In genomic region chr7:81954208-81954846, GRCm38 (mm10) we compare ENCODE assay signal across 9 mouse cellular contexts. TPM values are rescaled to one million over a fixed set of nuclear protein-coding genes. Genes with fewer than 3 reads are reported as not detected.
DNase-seq lines count a peak whose midpoint lies in the region; ATAC-seq and TF ChIP-seq lines count a peak whose summit lies in the region.
"Had no signal": no experiment of that assay in that cellular context is flagged by ENCODE, and none has a peak within 500 bp of the region (broad histone marks: within the 10 kb centered on the region; RNA-seq: fewer than 3 reads in every experiment).

No protein-coding gene starts in this region.

- no peak overlapping the region for H3K4me3 ChIP-seq in midbrain, postnatal 0 days (ENCODE audit: low read depth, low read length)
- H3K4me3 ChIP-seq: liver, embryonic 15.5 days had no signal

- no peaks in the 10 kb centered on the region; the same call in 1 of the 2 replicates for H3K27me3 ChIP-seq in midbrain, postnatal 0 days (ENCODE audit: insufficient read depth, low read length)

- peak; percentile 58 for ATAC-seq in granulocyte monocyte progenitor cell, adult 5-6 weeks (replicated peaks; ENCODE audit: poor library complexity, severe bottlenecking)
- peak; percentile 47; the same call in 1 of the 2 replicates for ATAC-seq in midbrain, postnatal 0 days (ENCODE audit: low FRiP score)

- H3K9ac ChIP-seq in midbrain, postnatal 0 days (replicated peaks; ENCODE audit: low read length, poor library complexity, severe bottlenecking), result no peak overlapping the region
- H3K9ac ChIP-seq: liver, embryonic 15.5 days had no signal

- H3K27ac ChIP-seq in midbrain, postnatal 0 days (ENCODE audit: low read depth, low read length), result no peak overlapping the region
- H3K27ac ChIP-seq: liver, embryonic 15.5 days had no signal

- no peak overlapping the region for H3K4me2 ChIP-seq in midbrain, postnatal 0 days (ENCODE audit: low read depth, low read length, poor library complexity, severe bottlenecking)
- H3K4me2 ChIP-seq: liver, embryonic 15.5 days had no signal

- peak; percentile 74 for TF ChIP-seq CTCF in midbrain, postnatal 0 days (IDR thresholded peaks at IDR 0.05)

- no peaks in the 10 kb centered on the region for H3K9me3 ChIP-seq in midbrain, postnatal 0 days (ENCODE audit: low read length)
- H3K9me3 ChIP-seq: liver, embryonic 15.5 days had no signal

- no peaks in the 10 kb centered on the region for H3K4me1 ChIP-seq in midbrain, postnatal 0 days (ENCODE audit: insufficient read depth, low read length)
- H3K4me1 ChIP-seq: liver, embryonic 15.5 days had no signal

- no peaks in the 10 kb centered on the region for H3K36me3 ChIP-seq in midbrain, postnatal 0 days (ENCODE audit: insufficient read depth, low read length)
- H3K36me3 ChIP-seq: liver, embryonic 15.5 days had no signal

- peak; percentile 29 for DNase-seq in adrenal gland, postnatal 14 days
- no peak for DNase-seq in adrenal gland, adult 8-10 months
- peak; percentile 13 for DNase-seq in kidney, adult 18-20 months
- no peak for DNase-seq in kidney, adult 11 months
- peak; percentile 65 for DNase-seq in CD4-positive, CD25-positive, alpha-beta regulatory T cell, adult 2 months (ENCODE audit: low read depth, low spot score)
- peak; percentile 48 for DNase-seq in midbrain, postnatal 0 days (ENCODE audit: low spot score)
- no peak for DNase-seq in gastrocnemius, postnatal 25 days

RNA-seq across cellular contexts. Expression of gene Hdgfl3, which starts 20.1 kb away (rescaled TPM):
- 13.6 and 15.8 TPM in 2 replicates for total RNA-seq in adrenal gland, postnatal 14 days (2021)
- 10 to 100 TPM in 3 of 4 experiments, 1 to 10 TPM in 1; 9.9 to 18.2 (median 13.2) TPM for total RNA-seq in adrenal gland, adult 8-10 months (2022)
- total RNA-seq in granulocyte monocyte progenitor cell, adult 5-6 weeks (2014; fragmentation: Nextera tagmentation), result not detected in 2 replicates
- 0.67 and 0.99 TPM in 2 replicates for total RNA-seq in granulocyte monocyte progenitor cell, adult 5-6 weeks (2017)
- total RNA-seq in midbrain, postnatal 0 days (2014; rRNA removed), result 136 and 180 TPM in 2 replicates
- polyA plus RNA-seq in midbrain, postnatal 0 days (2015; fragmentation: Nextera tagmentation; extraction: Ambion mirVana), result 58.0 and 68.1 TPM in 2 replicates
- 1 to 10 TPM; 2.3 TPM for total RNA-seq in gastrocnemius, postnatal 25 days (2021)

RNA-seq across cellular contexts. Expression of gene Bnc1, which starts 37.8 kb away (rescaled TPM):
- 0.93 and 0.98 TPM in 2 replicates for total RNA-seq in adrenal gland, postnatal 14 days (2021)
- total RNA-seq in adrenal gland, adult 8-10 months (2022), result under 1 TPM; 0.09 to 0.73 (median 0.50) TPM
- not detected in 2 replicates for total RNA-seq in granulocyte monocyte progenitor cell, adult 5-6 weeks (2014; fragmentation: Nextera tagmentation)
- total RNA-seq in granulocyte monocyte progenitor cell, adult 5-6 weeks (2017), result not detected in 2 replicates
- total RNA-seq in midbrain, postnatal 0 days (2014; rRNA removed), result 0.22 and 0.47 TPM in 2 replicates
- polyA plus RNA-seq in midbrain, postnatal 0 days (2015; fragmentation: Nextera tagmentation; extraction: Ambion mirVana), result 0.02 TPM in 1 of 2 replicates, not detected in the other
- total RNA-seq in gastrocnemius, postnatal 25 days (2021), result under 1 TPM in 1 of 2 experiments, not detected in 1; 0.05 TPM

Comparison
In these comparisons a context has a peak if more than half of its experiments do, and no peak if none do; other contexts are left out.
1. DNase-seq: peak in adrenal gland, postnatal 14 days (single experiment), kidney, adult 18-20 months (single experiment), CD4-positive, CD25-positive, alpha-beta regulatory T cell, adult 2 months (single experiment) and midbrain, postnatal 0 days (single experiment); none in adrenal gland, adult 8-10 months (single experiment), kidney, adult 11 months (single experiment) and gastrocnemius, postnatal 25 days (single experiment).